Mouse (Mus musculus): ENCODE measurements around the gene Hectd1.

- no peak for TF ChIP-seq POLR2A (IDR thresholded peaks at IDR 0.05; ENCODE audit: extremely low read depth, insufficient read depth, low read length)
- no peak for TF ChIP-seq CTCF (IDR thresholded peaks at IDR 0.05; ENCODE audit: low read depth, low read length)
Measured at GRCm38 (mm10) chr12:51767454-51767853, 61.9 kb downstream of the Hectd1 start.

All from liver, adult 2 months (tissue).